Mouse (Mus musculus): ENCODE measurements around the gene Cd4. TPM values are rescaled to one million over a fixed set of nuclear protein-coding genes. Genes with fewer than 3 reads are reported as not detected.

Cd4 gene
- polyA plus RNA-seq, 1 experiment, result not detected

GRCm38 (mm10) chr6:124865766-124866362, 22.2 kb downstream of the Cd4 start:
- TF ChIP-seq GATA1 (IDR thresholded peaks at IDR 0.05; ENCODE audit: low read length), result no peak

GRCm38 (mm10) chr6:124863658-124864298, 24.2 kb downstream of the Cd4 start, which contains the start of gene Gpr162:
Gene Gpr162 (minus strand): TSS chr6:124863983.
- TF ChIP-seq GATA1 (IDR thresholded peaks at IDR 0.05; ENCODE audit: low read length), result no peak

- no peak for TF ChIP-seq GATA1 (IDR thresholded peaks at IDR 0.05; ENCODE audit: low read length)
Observed at GRCm38 (mm10) chr6:124863125-124863657, 24.8 kb downstream of the Cd4 start.

GRCm38 (mm10) chr6:124862406-124863124, 25.5 kb downstream of the Cd4 start:
- no peak for TF ChIP-seq GATA1 (IDR thresholded peaks at IDR 0.05; ENCODE audit: low read length)

- no peak for TF ChIP-seq GATA1 (IDR thresholded peaks at IDR 0.05; ENCODE audit: low read length)
Observed at GRCm38 (mm10) chr6:124861802-124862201, 26.2 kb downstream of the Cd4 start.

- TF ChIP-seq GATA1 (IDR thresholded peaks at IDR 0.05; ENCODE audit: low read length), result no peak
Observed at GRCm38 (mm10) chr6:124861266-124861665, 26.8 kb downstream of the Cd4 start.

- no peak for TF ChIP-seq GATA1 (IDR thresholded peaks at IDR 0.05; ENCODE audit: low read length)
Observed at GRCm38 (mm10) chr6:124860511-124860910, 27.5 kb downstream of the Cd4 start.

- no peak for TF ChIP-seq GATA1 (IDR thresholded peaks at IDR 0.05; ENCODE audit: low read length)
Observed at GRCm38 (mm10) chr6:124859725-124860124, 28.3 kb downstream of the Cd4 start.

- TF ChIP-seq GATA1 (IDR thresholded peaks at IDR 0.05; ENCODE audit: low read length), result no peak
Observed at GRCm38 (mm10) chr6:124858561-124859318, 29.3 kb downstream of the Cd4 start.

GRCm38 (mm10) chr6:124857840-124858530, 30.0 kb downstream of the Cd4 start:
- TF ChIP-seq GATA1 (IDR thresholded peaks at IDR 0.05; ENCODE audit: low read length), result no peak

GRCm38 (mm10) chr6:124856916-124857839, 30.8 kb downstream of the Cd4 start, which contains the start of gene P3h3:
Gene P3h3 (minus strand): TSS chr6:124857752.
- no peak for TF ChIP-seq GATA1 (IDR thresholded peaks at IDR 0.05; ENCODE audit: low read length)

GRCm38 (mm10) chr6:124856321-124856720, 31.7 kb downstream of the Cd4 start:
- no peak for TF ChIP-seq GATA1 (IDR thresholded peaks at IDR 0.05; ENCODE audit: low read length)

GRCm38 (mm10) chr6:124854647-124855046, 33.4 kb downstream of the Cd4 start:
- TF ChIP-seq GATA1 (IDR thresholded peaks at IDR 0.05; ENCODE audit: low read length), result no peak

GRCm38 (mm10) chr6:124850535-124850934, 37.5 kb downstream of the Cd4 start:
- no peak for TF ChIP-seq GATA1 (IDR thresholded peaks at IDR 0.05; ENCODE audit: low read length)

Data from G1E-ER4 (cell line).